In the genomic region with DNA sequence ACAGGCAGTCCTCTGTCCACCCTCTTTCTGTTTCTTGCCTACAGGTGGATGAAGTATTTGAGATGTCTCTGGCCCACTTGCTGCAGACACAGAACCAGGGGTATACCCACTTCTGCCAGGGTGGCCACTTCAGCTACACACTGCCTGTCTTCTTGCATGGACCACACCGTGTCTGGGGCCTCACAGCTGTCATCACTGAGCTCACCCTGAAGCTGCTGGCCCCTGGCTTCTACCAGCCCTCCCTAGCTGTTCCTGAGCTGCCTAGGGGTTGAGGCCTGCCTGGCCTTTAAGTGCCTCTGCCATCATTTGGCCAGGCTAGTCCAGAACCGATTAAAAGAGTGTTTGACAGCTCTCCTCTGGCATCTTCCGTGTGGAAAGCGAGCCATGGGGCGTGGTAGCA, we compare ENCODE assay signal across 12 mouse cellular contexts. TPM values are rescaled to one million over a fixed set of nuclear protein-coding genes. Genes with fewer than 3 reads are reported as not detected.
A peak's percentile ranks its signal among the peaks of the same experiment; 100 is the strongest.
DNase-seq lines count a peak whose midpoint lies in the region; ATAC-seq and TF ChIP-seq lines count a peak whose summit lies in the region.
"Had no signal": no experiment of that assay in that cellular context is flagged by ENCODE, and none has a peak within 500 bp of the region (broad histone marks: within the 10 kb centered on the region; RNA-seq: fewer than 3 reads in every experiment).

No protein-coding gene starts in this region.

- peak overlapping the region; percentile 87; the same call in 1 of the 2 replicates for H3K4me2 ChIP-seq in heart, embryonic 12.5 days
- peak overlapping the region; percentile 86; the same call in 1 of the 2 replicates for H3K4me2 ChIP-seq in forebrain, postnatal 0 days (ENCODE audit: low read depth)
- no peak overlapping the region; the same call in 1 of the 2 replicates for H3K4me2 ChIP-seq in midbrain, embryonic 12.5 days (replicated peaks)

- TF ChIP-seq CTCF in ES-Bruce4 (IDR thresholded peaks at IDR 0.05; ENCODE audit: low read depth, low read length), result no peak
- no peak for TF ChIP-seq CTCF in forebrain, postnatal 0 days (IDR thresholded peaks at IDR 0.05; ENCODE audit: low read depth)

- H3K27me3 ChIP-seq in heart, embryonic 12.5 days (replicated peaks), result no peaks in the 10 kb centered on the region
- no peaks in the 10 kb centered on the region for H3K27me3 ChIP-seq in ES-Bruce4 (ENCODE audit: control insufficient read depth, insufficient read depth, low read length, poor library complexity, severe bottlenecking)
- H3K27me3 ChIP-seq in forebrain, postnatal 0 days (ENCODE audit: insufficient read depth, low read length), result no peaks in the 10 kb centered on the region
- peaks cover 16% of the 10 kb centered on the region; the same call in 1 of the 2 replicates for H3K27me3 ChIP-seq in midbrain, embryonic 12.5 days

- no peak for TF ChIP-seq EP300 in ES-Bruce4 (IDR thresholded peaks at IDR 0.05; ENCODE audit: insufficient read depth, low read depth, low read length)

- WGBS in heart, embryonic 12.5 days, result 67% methylated on average over 5 of the region's 5 CpGs
- WGBS in forebrain, postnatal 0 days, result 90% methylated on average over 5 of the region's 5 CpGs
- WGBS in midbrain, embryonic 12.5 days, result 94% methylated on average over 5 of the region's 5 CpGs

- H3K4me1 ChIP-seq in heart, embryonic 12.5 days (replicated peaks), result peaks cover 65% of the 10 kb centered on the region
- H3K4me1 ChIP-seq in ES-Bruce4 (ENCODE audit: control insufficient read depth, insufficient read depth, low read length), result peaks cover 3% of the 10 kb centered on the region
- peaks cover 10% of the 10 kb centered on the region; the same call in 1 of the 2 replicates for H3K4me1 ChIP-seq in forebrain, postnatal 0 days (ENCODE audit: insufficient read depth)
- H3K4me1 ChIP-seq in midbrain, embryonic 12.5 days, result peaks cover 15% of the 10 kb centered on the region

- H3K36me3 ChIP-seq in heart, embryonic 12.5 days, result peaks cover 21% of the 10 kb centered on the region
- H3K36me3 ChIP-seq in ES-Bruce4 (ENCODE audit: control insufficient read depth, insufficient read depth, low read length, poor library complexity, severe bottlenecking), result no peaks in the 10 kb centered on the region
- peaks cover 8% of the 10 kb centered on the region for H3K36me3 ChIP-seq in forebrain, postnatal 0 days (ENCODE audit: insufficient read depth)
- peaks cover 17% of the 10 kb centered on the region for H3K36me3 ChIP-seq in midbrain, embryonic 12.5 days

- intact Hi-C loops in left cerebral cortex, postnatal 25 days (cut with DNase I), result no loop called here

- no peaks in the 10 kb centered on the region for H3K9me3 ChIP-seq in heart, embryonic 12.5 days (replicated peaks)
- H3K9me3 ChIP-seq in ES-Bruce4 (replicated peaks; ENCODE audit: control insufficient read depth, insufficient read depth, low read length, poor library complexity, severe bottlenecking), result no peaks in the 10 kb centered on the region
- no peaks in the 10 kb centered on the region for H3K9me3 ChIP-seq in forebrain, postnatal 0 days (ENCODE audit: low read length)
- no peaks in the 10 kb centered on the region for H3K9me3 ChIP-seq in midbrain, embryonic 12.5 days

- H3K27ac ChIP-seq in heart, embryonic 12.5 days (ENCODE audit: poor library complexity, severe bottlenecking), result peak overlapping the region; percentile 99
- no peak overlapping the region for H3K27ac ChIP-seq in ES-Bruce4 (ENCODE audit: insufficient read depth, low read length)
- H3K27ac ChIP-seq in forebrain, postnatal 0 days (ENCODE audit: low read depth, low read length), result no peak overlapping the region
- H3K27ac ChIP-seq in midbrain, embryonic 12.5 days (replicated peaks), result no peak overlapping the region
- H3K27ac ChIP-seq: liver, embryonic 14.5 days had no signal

- peak overlapping the region; percentile 94; the same call in 1 of the 2 replicates for H3K9ac ChIP-seq in heart, embryonic 12.5 days
- H3K9ac ChIP-seq in ES-Bruce4 (ENCODE audit: low read depth, poor library complexity, severe bottlenecking), result peak overlapping the region; percentile 78
- H3K9ac ChIP-seq in forebrain, postnatal 0 days, result no peak overlapping the region
- H3K9ac ChIP-seq in midbrain, embryonic 12.5 days (replicated peaks), result peak overlapping the region; percentile 84; the same call in 1 of the 2 replicates

- no peak overlapping the region for H3K4me3 ChIP-seq in heart, embryonic 12.5 days
- H3K4me3 ChIP-seq in ES-Bruce4 (ENCODE audit: low read depth, low read length), result no peak overlapping the region
- H3K4me3 ChIP-seq in forebrain, postnatal 0 days (ENCODE audit: low read depth, low read length), result no peak overlapping the region
- H3K4me3 ChIP-seq in midbrain, embryonic 12.5 days, result no peak overlapping the region

- TF ChIP-seq POLR2A in ES-Bruce4 (IDR thresholded peaks at IDR 0.05; ENCODE audit: insufficient read depth, low read length), result no peak

- no peak for DNase-seq in heart, adult 9 months (ENCODE audit: low spot score in 2 of 2)
- DNase-seq in forebrain, postnatal 0 days, result no peak
- DNase-seq in thymus, postnatal 36 days, result no peak
- DNase-seq in thymus, postnatal 0 days (ENCODE audit: low spot score), result no peak
- no peak for DNase-seq in left cerebral cortex, postnatal 25 days (ENCODE audit: low spot score in 2 of 2)
- DNase-seq: cerebellum, adult 2 months had no signal

- no peak for ATAC-seq in heart, embryonic 12.5 days (ENCODE audit: insufficient number of reproducible peaks, low FRiP score)
- ATAC-seq in forebrain, postnatal 0 days, result no peak
- no peak for ATAC-seq in midbrain, embryonic 12.5 days (ENCODE audit: low FRiP score, low read depth)
- ATAC-seq: CD4-positive, CD25-positive, alpha-beta regulatory T cell, adult 4 months had no signal

RNA-seq across cellular contexts. Expression of a gene that starts 1.3 kb away (rescaled TPM):
- 4.2 and 4.6 TPM in 2 replicates for polyA plus RNA-seq in heart, embryonic 12.5 days (2016; fragmentation: Nextera tagmentation; extraction: Ambion mirVana)
- 2.4 and 3.0 TPM in 2 replicates for polyA plus RNA-seq in ES-Bruce4 (2011; ENCODE audit: insufficient read depth, insufficient read length, low read depth, missing spikeins)
- total RNA-seq in forebrain, postnatal 0 days (2014; rRNA removed), result 7.8 and 8.5 TPM in 2 replicates
- polyA plus RNA-seq in forebrain, postnatal 0 days (2015; fragmentation: Nextera tagmentation; extraction: Ambion mirVana), result 2.1 and 2.6 TPM in 2 replicates
- 3.5 and 4.5 TPM in 2 replicates for polyA plus RNA-seq in midbrain, embryonic 12.5 days (2016; fragmentation: Nextera tagmentation; extraction: Ambion mirVana)
- 0.98 and 1.6 TPM in 2 replicates for polyA plus RNA-seq in thymus, postnatal 0 days (2015; fragmentation: Nextera tagmentation; extraction: Ambion mirVana)
- 1 to 10 TPM; 1.1 to 1.6 TPM for total RNA-seq in left cerebral cortex, postnatal 25 days (2021)

RNA-seq across cellular contexts. Expression of a gene that starts 1.4 kb away (rescaled TPM):
- polyA plus RNA-seq in heart, embryonic 12.5 days (2016; fragmentation: Nextera tagmentation; extraction: Ambion mirVana), result 74.6 and 84.9 TPM in 2 replicates
- 2.9 and 3.6 TPM in 2 replicates for polyA plus RNA-seq in ES-Bruce4 (2011; ENCODE audit: insufficient read depth, insufficient read length, low read depth, missing spikeins)
- 16.0 and 17.8 TPM in 2 replicates for total RNA-seq in forebrain, postnatal 0 days (2014; rRNA removed)
- polyA plus RNA-seq in forebrain, postnatal 0 days (2015; fragmentation: Nextera tagmentation; extraction: Ambion mirVana), result 5.7 and 6.3 TPM in 2 replicates
- polyA plus RNA-seq in midbrain, embryonic 12.5 days (2016; fragmentation: Nextera tagmentation; extraction: Ambion mirVana), result 3.6 and 5.2 TPM in 2 replicates
- 1.3 and 1.6 TPM in 2 replicates for polyA plus RNA-seq in thymus, postnatal 0 days (2015; fragmentation: Nextera tagmentation; extraction: Ambion mirVana)
- 1 to 10 TPM; 4.4 to 5.1 TPM for total RNA-seq in left cerebral cortex, postnatal 25 days (2021)

RNA-seq across cellular contexts. Expression of a gene that starts 1.4 kb away (rescaled TPM):
- 41.0 and 44.7 TPM in 2 replicates for polyA plus RNA-seq in heart, embryonic 12.5 days (2016; fragmentation: Nextera tagmentation; extraction: Ambion mirVana)
- polyA plus RNA-seq in ES-Bruce4 (2011; ENCODE audit: insufficient read depth, insufficient read length, low read depth, missing spikeins), result 17.3 and 20.8 TPM in 2 replicates
- 26.7 and 30.8 TPM in 2 replicates for total RNA-seq in forebrain, postnatal 0 days (2014; rRNA removed)
- 36.3 and 40.4 TPM in 2 replicates for polyA plus RNA-seq in forebrain, postnatal 0 days (2015; fragmentation: Nextera tagmentation; extraction: Ambion mirVana)
- 15.6 and 17.6 TPM in 2 replicates for polyA plus RNA-seq in midbrain, embryonic 12.5 days (2016; fragmentation: Nextera tagmentation; extraction: Ambion mirVana)
- polyA plus RNA-seq in thymus, postnatal 0 days (2015; fragmentation: Nextera tagmentation; extraction: Ambion mirVana), result 40.4 and 42.5 TPM in 2 replicates
- 1 to 10 TPM; 7.0 to 7.3 TPM for total RNA-seq in left cerebral cortex, postnatal 25 days (2021)

RNA-seq across cellular contexts. Expression of a gene that starts 9.2 kb away (rescaled TPM):
- not detected in 2 replicates for polyA plus RNA-seq in heart, embryonic 12.5 days (2016; fragmentation: Nextera tagmentation; extraction: Ambion mirVana)
- polyA plus RNA-seq in ES-Bruce4 (2011; ENCODE audit: insufficient read depth, insufficient read length, low read depth, missing spikeins), result not detected in 2 replicates
- not detected in 2 replicates for total RNA-seq in forebrain, postnatal 0 days (2014; rRNA removed)
- polyA plus RNA-seq in forebrain, postnatal 0 days (2015; fragmentation: Nextera tagmentation; extraction: Ambion mirVana), result not detected in 2 replicates
- not detected in 2 replicates for polyA plus RNA-seq in midbrain, embryonic 12.5 days (2016; fragmentation: Nextera tagmentation; extraction: Ambion mirVana)
- polyA plus RNA-seq in thymus, postnatal 0 days (2015; fragmentation: Nextera tagmentation; extraction: Ambion mirVana), result 0.06 TPM in 1 of 2 replicates, not detected in the other
- not detected for total RNA-seq in left cerebral cortex, postnatal 25 days (2021)
- polyA plus RNA-seq: CD4-positive, CD25-positive, alpha-beta regulatory T cell, adult 4 months; urinary bladder, adult 2 months had no signal

RNA-seq across cellular contexts. Expression of a gene that starts 10.9 kb away (rescaled TPM):
- polyA plus RNA-seq in heart, embryonic 12.5 days (2016; fragmentation: Nextera tagmentation; extraction: Ambion mirVana), result 402 and 417 TPM in 2 replicates
- polyA plus RNA-seq in ES-Bruce4 (2011; ENCODE audit: insufficient read depth, insufficient read length, low read depth, missing spikeins), result 77.9 and 89.6 TPM in 2 replicates
- 250 and 281 TPM in 2 replicates for total RNA-seq in forebrain, postnatal 0 days (2014; rRNA removed)
- 268 TPM in 2 replicates for polyA plus RNA-seq in forebrain, postnatal 0 days (2015; fragmentation: Nextera tagmentation; extraction: Ambion mirVana)
- 181 and 188 TPM in 2 replicates for polyA plus RNA-seq in midbrain, embryonic 12.5 days (2016; fragmentation: Nextera tagmentation; extraction: Ambion mirVana)
- 191 and 194 TPM in 2 replicates for polyA plus RNA-seq in thymus, postnatal 0 days (2015; fragmentation: Nextera tagmentation; extraction: Ambion mirVana)
- total RNA-seq in left cerebral cortex, postnatal 25 days (2021), result 100 to 1,000 TPM; 221 to 241 TPM

Comparison
In these comparisons a context has a peak if more than half of its experiments do, and no peak if none do; other contexts are left out.
1. RNA of a gene that starts 1.4 kb away (polyA plus RNA-seq): 74.6 to 84.9 TPM in heart, embryonic 12.5 days; 5.7 to 6.3 TPM in forebrain, postnatal 0 days, 3.6 to 5.2 TPM in midbrain, embryonic 12.5 days, 2.9 to 3.6 TPM in ES-Bruce4 and 1.3 to 1.6 TPM in thymus, postnatal 0 days; every median in the first group is over 10 times any median in the second.